Mouse (Mus musculus) olfactory bulb, adult 2 months (tissue): ENCODE measurements around the gene Atp2a1.

Source experiments
- CTCF ChIP-seq: fragments of 200-500 bp; IDR thresholded peaks from 2 replicates; pipeline ENCODE4 v1.5.1; 2012; ENCODE audit warnings: low read depth, mild to moderate bottlenecking, low read length, moderate library complexity; ENCODE audit not compliant: insufficient read depth
- POLR2A ChIP-seq: fragments of 200-500 bp; IDR thresholded peaks from 2 replicates; pipeline ENCODE4 v1.6.1; 2012; ENCODE audit warnings: mild to moderate bottlenecking, low read depth, low read length, moderate library complexity; ENCODE audit not compliant: insufficient read depth

- no peak for TF ChIP-seq CTCF
- TF ChIP-seq POLR2A = peak; percentile 88
Observed at GRCm38 (mm10) chr7:126474993-126475581, 12.2 kb upstream of the Atp2a1 start, which contains the start of gene Sh2b1.
